Mouse (Mus musculus) left cerebral cortex, adult 18-20 months (tissue): Measurements from ENCODE around the gene Tmprss11e. TPM values are rescaled to one million over a fixed set of nuclear protein-coding genes. Genes with fewer than 3 reads are reported as not detected.
A peak's percentile ranks its signal among the peaks of the same experiment; 100 is the strongest.

Experiments used
- DNase-seq, 2 experiments: peaks; one replicate each; pipeline ENCODE4 v3.0.0; 2021 to 2022; ENCODE audit warnings: low spot score in 2 of 2, mixed read lengths in 1 of 2
- long read RNA-seq, 2 experiments: library from polyadenylated mRNA; stranded (forward); transcript quantifications; one replicate each; pipeline ENCODE4 v2.0.0; 2021
- total RNA-seq, 2 experiments: library from RNA; stranded (reverse); gene quantifications; 2 replicates each; pipeline ENCODE4 v1.2.3; 2021

Gene Tmprss11e
- not detected for total RNA-seq
- long read RNA-seq, experiment 1 = 0 reads
- long read RNA-seq, experiment 2 = 0 reads

DNA sequence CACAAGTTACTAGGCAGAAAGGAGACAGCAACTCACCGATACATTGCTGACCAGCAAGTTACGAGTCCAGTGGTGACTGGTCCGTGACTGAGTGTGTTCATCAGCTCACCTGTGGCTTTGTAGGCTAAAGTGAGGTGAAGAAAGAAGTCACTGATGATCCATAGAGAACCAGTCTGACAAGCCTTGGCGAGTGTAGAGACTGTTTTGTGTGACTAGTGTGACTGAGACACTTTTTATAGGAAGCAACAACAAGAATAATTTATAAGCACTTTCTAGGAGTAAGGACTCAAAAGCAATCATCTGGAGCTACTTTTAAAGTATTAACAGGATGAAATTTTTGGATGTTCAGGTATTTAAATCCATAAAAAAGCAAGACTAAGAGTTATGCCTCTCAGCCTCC lies at the start of gene Tmprss11e:
Gene Tmprss11e (minus strand): TSS at position 101 of the 400 bp plus-strand sequence.
- DNase-seq = no peak

- no peak for DNase-seq
These were observed 47.2 kb upstream of the Tmprss11e start for GRCm38 (mm10) chr5:86792807-86793206.

DNA sequence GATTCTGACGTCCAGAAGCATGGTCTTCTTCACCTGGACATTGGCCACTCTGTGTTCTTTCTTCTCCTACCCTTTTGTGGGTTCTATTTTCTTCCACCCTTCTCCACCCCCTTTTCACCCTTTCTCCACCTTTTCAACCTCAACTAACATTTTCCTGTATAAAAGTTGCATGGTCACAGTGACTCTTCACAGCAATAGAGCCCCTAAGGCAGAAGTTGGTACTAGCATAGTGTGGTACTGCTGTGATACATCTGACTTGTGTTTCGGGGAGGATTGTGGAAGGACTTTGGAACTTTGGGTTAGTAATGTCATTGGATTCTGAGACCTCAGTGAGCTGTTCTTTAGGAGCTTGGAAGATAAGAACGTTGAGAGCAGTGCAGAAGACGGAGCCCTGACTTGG lies 46.6 kb upstream of the Tmprss11e start:
- DNase-seq = no peak

DNA sequence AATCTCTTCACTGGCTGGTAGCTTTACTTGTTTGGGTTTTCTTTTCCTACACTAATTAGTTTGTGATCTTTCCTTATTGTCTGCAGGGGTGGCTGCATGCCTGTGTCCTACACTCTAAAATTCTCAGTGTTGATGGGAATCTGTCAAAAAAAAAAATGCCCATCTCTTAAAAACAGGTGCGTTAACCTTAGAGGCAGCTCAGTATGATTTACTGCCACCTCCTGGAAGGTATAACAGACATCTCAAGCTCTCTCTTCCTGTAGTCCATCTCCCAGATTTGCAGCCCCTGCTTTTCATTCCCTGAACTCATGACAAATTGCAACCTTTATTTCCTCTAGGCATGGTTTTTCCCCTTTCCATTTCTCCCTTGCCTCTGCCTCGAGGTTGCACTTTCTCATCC lies 44.3 kb upstream of the Tmprss11e start:
- DNase-seq = no peak

- DNase-seq = no peak
These were observed 41.2 kb upstream of the Tmprss11e start for GRCm38 (mm10) chr5:86786798-86787197.

- DNase-seq = no peak
These were observed 38.6 kb upstream of the Tmprss11e start for GRCm38 (mm10) chr5:86784205-86784604.

DNA sequence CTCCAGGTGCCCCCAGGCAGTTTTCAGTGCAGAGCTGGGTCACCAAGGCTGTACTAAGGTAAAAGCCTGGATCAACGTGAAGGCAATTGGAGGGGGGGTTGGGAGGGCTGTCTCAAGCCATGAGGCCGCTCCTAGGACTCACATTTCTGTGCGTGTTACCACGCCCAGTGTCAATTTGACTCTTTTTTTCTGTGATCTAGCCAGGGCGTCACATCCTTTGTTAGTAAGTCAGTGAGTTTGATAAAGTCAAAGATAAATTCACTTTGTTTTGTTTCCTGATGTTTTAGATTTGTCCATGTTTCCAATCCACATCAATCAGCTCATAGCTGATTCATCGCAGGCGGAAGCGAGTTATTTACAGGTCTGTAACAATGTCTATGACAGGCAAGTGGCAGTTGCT lies 37.4 kb upstream of the Tmprss11e start:
- DNase-seq = no peak

DNA sequence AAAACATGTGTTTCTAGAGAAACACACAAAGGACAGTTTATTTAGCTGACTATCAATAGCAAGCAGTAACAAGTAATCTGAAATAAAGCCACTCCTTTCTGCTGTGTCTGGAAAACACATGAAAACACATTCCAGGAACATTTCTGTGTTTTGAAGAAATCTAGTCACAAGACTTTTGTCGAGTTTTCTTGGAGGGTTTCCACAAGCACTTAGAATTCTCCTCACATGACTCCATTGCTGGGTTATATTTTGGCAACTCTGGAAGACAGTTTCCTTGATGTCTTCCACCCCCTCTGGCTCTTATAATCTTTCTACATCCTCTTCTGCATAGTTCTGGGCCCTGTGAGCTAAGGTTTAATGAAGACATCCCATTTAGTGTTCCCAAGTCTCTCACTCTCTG lies 32.9 kb upstream of the Tmprss11e start:
- DNase-seq = no peak

DNA sequence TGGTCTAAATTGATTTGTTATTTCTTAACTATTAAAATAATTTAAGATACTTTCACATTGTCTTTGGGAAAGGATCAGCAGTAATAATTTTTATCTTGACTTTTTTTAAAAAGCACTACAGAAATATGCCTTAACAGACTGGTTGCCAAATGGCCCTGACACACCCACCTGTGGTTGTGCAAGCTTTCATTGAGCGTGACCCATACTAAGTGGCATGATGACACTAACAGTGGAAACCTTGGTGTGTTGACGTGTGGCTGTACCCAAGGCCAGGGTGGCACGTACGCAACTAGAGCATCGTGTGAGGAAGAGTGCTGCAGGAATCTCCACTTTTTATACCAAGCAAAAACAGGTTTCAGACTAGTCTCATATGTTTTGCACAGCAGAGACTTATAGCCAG lies 31.3 kb upstream of the Tmprss11e start:
- DNase-seq = no peak

GRCm38 (mm10) chr5:86771010-86771409 lies 25.4 kb upstream of the Tmprss11e start:
- DNase-seq = no peak

GRCm38 (mm10) chr5:86769015-86769658 lies 23.5 kb upstream of the Tmprss11e start:
- no peak for DNase-seq

- no peak for DNase-seq
These were observed 2.8 kb downstream of the Tmprss11e start for GRCm38 (mm10) chr5:86742796-86743195.

DNA sequence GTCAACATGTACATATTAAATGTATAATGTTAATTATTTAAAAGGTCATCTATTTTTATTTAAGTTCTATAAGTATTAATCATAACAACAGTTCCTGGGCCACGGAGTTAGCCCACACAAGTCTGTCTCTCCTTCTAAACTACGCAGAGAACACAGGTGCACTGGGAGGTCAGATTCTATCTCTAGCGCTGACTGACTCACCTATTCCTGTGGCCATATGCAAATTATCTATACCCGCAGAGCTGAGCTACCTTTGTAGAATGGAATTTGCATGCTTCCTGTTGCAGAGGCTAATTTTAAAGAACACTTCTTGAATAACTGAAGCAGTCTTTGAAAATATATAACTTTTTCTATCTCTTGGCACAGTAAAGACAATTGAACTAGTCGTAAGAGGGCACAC lies 4.5 kb downstream of the Tmprss11e start:
- DNase-seq = no peak

- no peak for DNase-seq
These were observed 9.8 kb downstream of the Tmprss11e start for GRCm38 (mm10) chr5:86735808-86736207.

GRCm38 (mm10) chr5:86730587-86730986 lies 15.0 kb downstream of the Tmprss11e start:
- DNase-seq = no peak

GRCm38 (mm10) chr5:86728574-86728973 lies 17.0 kb downstream of the Tmprss11e start:
- no peak for DNase-seq

DNA sequence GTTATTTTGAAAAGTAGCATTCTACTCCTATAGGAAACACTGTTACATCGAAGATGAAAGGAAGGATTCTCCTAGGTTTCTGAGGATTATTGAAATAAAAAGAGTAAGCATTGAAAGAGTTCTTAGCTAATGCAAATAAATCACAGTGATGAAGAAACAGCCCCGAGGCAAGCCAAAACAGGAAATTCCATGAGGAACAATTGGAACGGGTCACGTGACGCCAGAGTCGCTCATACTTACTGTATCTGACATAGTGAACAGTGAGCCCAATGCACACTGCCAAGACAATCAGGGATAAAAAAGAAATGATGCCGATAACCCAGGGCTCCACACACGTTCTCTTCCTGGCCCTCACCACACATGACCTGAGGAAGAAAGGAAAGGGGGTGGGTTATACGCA lies 18.6 kb downstream of the Tmprss11e start:
- no peak for DNase-seq

DNA sequence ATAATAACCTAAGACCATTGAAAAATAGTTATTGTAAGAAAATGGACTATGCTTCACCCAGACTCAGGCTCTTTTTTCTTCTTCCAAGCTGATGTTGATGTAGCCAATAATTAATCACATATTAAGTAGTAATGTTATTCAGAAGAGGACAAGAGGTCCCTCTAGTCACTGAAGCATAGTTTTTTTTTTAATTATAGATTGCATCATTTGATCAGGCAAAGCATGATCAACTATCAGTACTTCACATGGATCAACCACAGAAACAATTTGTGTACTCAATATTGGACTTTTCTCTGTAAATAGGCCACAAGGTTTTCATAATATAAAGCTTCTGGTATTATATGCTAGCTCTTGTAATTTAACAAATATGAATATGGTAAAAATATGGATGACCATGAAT lies 20.6 kb downstream of the Tmprss11e start:
- DNase-seq = no peak

GRCm38 (mm10) chr5:86722820-86723460 lies 22.7 kb downstream of the Tmprss11e start:
- no peak for DNase-seq

GRCm38 (mm10) chr5:86714967-86715366 lies 30.6 kb downstream of the Tmprss11e start:
- no peak for DNase-seq

- DNase-seq = no peak
These were observed 40.7 kb downstream of the Tmprss11e start for GRCm38 (mm10) chr5:86704923-86705322.

DNA sequence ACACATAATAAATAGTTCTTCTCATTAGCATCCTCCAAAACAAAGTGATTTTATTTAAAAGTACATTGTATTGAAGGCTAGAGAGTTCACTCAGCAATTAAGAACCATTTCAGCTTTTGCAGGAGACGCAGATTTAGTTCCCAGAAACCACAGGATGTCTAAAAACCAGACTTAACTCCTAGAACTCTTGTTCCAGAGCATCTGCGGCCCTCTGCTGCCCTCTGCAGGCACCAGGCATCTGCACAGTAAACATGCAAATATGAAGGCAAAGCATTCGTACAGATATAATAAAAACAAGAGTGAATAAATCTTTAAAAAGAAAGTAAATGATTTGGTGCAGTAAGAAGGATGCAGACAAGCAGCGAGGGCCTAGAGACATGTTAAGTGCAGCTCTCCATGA lies 60.9 kb downstream of the Tmprss11e start:
- peak; percentile 69 to 74 for DNase-seq

- no peak for DNase-seq
These were observed 69.4 kb downstream of the Tmprss11e start, which contains the start of gene Tmprss11b for GRCm38 (mm10) chr5:86676262-86676661. Tmprss11b (minus strand) TSS chr5:86676362.
